ENCODE assay signal across 11 mouse cellular contexts in genomic region chr6:52085932-52086643, GRCm38 (mm10).
DNase-seq lines count a peak whose midpoint lies in the region; ATAC-seq and TF ChIP-seq lines count a peak whose summit lies in the region.
"Had no signal": no experiment of that assay in that cellular context is flagged by ENCODE, and none has a peak within 500 bp of the region (broad histone marks: within the 10 kb centered on the region; RNA-seq: fewer than 3 reads in every experiment).

No protein-coding gene starts in this region.

- peak overlapping the region; percentile 59 for H3K27ac ChIP-seq in gastrocnemius, adult 2 months
- H3K27ac ChIP-seq in forebrain, embryonic 11.5 days (ENCODE audit: low read depth, low read length) = no peak overlapping the region
- H3K27ac ChIP-seq: layer of hippocampus, adult 2 months; limb, embryonic 15.5 days had no signal

- intact Hi-C loops in gastrocnemius, adult 2 months (cut with DNase I) = no loop called here
- intact Hi-C loops in gastrocnemius, postnatal 36 days (cut with DNase I) = no loop called here

- no peaks in the 10 kb centered on the region for H3K4me1 ChIP-seq in forebrain, embryonic 11.5 days (replicated peaks; ENCODE audit: control insufficient read depth, insufficient read depth, low read length)
- H3K4me1 ChIP-seq: limb, embryonic 15.5 days had no signal

- ATAC-seq in forebrain, embryonic 11.5 days (replicated peaks; ENCODE audit: low FRiP score) = no peak

- H3K9me3 ChIP-seq in forebrain, embryonic 11.5 days (ENCODE audit: control insufficient read depth, low read length) = no peaks in the 10 kb centered on the region
- H3K9me3 ChIP-seq: limb, embryonic 15.5 days had no signal

- H3K36me3 ChIP-seq in forebrain, embryonic 11.5 days (ENCODE audit: control insufficient read depth, insufficient read depth, low read length) = no peaks in the 10 kb centered on the region
- H3K36me3 ChIP-seq: limb, embryonic 15.5 days had no signal

- peak overlapping the region; percentile 13; the same call in 1 of the 2 replicates for H3K4me3 ChIP-seq in gastrocnemius, adult 2 months
- H3K4me3 ChIP-seq in forebrain, embryonic 11.5 days (ENCODE audit: low read depth, low read length) = no peak overlapping the region
- H3K4me3 ChIP-seq: layer of hippocampus, adult 2 months; limb, embryonic 15.5 days had no signal

- DNase-seq in gastrocnemius, adult 2 months = no peak
- no peak for DNase-seq in gastrocnemius, postnatal 36 days
- DNase-seq in heart, adult 18-20 months = peak; percentile 25 to 68
- peak; percentile 52 for DNase-seq in kidney, adult 9 months
- peak; percentile 80 for DNase-seq in lung, postnatal 10 days
- no peak for DNase-seq in forebrain, embryonic 11.5 days (ENCODE audit: low spot score)
- no peak for DNase-seq in urinary bladder, postnatal 10 days (ENCODE audit: low spot score)
- no peak for DNase-seq in thymus, postnatal 25 days
- DNase-seq: gastrocnemius, postnatal 14 days had no signal

- 90% methylated on average over 17 of the region's 17 CpGs for WGBS in forebrain, embryonic 11.5 days

- no peak overlapping the region for H3K9ac ChIP-seq in forebrain, embryonic 11.5 days (ENCODE audit: low read length)
- H3K9ac ChIP-seq: limb, embryonic 15.5 days had no signal

- H3K4me2 ChIP-seq in forebrain, embryonic 11.5 days (ENCODE audit: low read depth, low read length, severe bottlenecking) = no peak overlapping the region
- H3K4me2 ChIP-seq: limb, embryonic 15.5 days had no signal

- H3K27me3 ChIP-seq in forebrain, embryonic 11.5 days (ENCODE audit: control insufficient read depth, insufficient read depth, low read length) = no peaks in the 10 kb centered on the region
- H3K27me3 ChIP-seq: limb, embryonic 15.5 days had no signal

- TF ChIP-seq CTCF in gastrocnemius, adult 2 months (IDR thresholded peaks at IDR 0.05) = no peak

Comparison
In these comparisons a context has a peak if more than half of its experiments do, and no peak if none do; other contexts are left out.
1. DNase-seq: peak in heart, adult 18-20 months (2 of 2), kidney, adult 9 months (single experiment) and lung, postnatal 10 days (single experiment); none in gastrocnemius, adult 2 months (single experiment), gastrocnemius, postnatal 36 days (0 of 2), forebrain, embryonic 11.5 days (single experiment), urinary bladder, postnatal 10 days (single experiment) and thymus, postnatal 25 days (single experiment).